Mouse (Mus musculus) bone marrow macrophage, adult 2 months (primary cell): Measurements from ENCODE around the gene Srsy. TPM values are rescaled to one million over a fixed set of nuclear protein-coding genes. Genes with fewer than 3 reads are reported as not detected.
"Not testable (repeated sequence)": the region's sequence is repeated elsewhere in the genome, so short reads cannot be mapped to it uniquely, and the experiment has no call there.

Experiments
- H3K27ac ChIP-seq: 2 replicates; pipeline ENCODE4 v1.5.1; 2012; ENCODE audit warnings: low read depth, low read length; ENCODE audit not compliant: insufficient read depth
- H3K4me1 ChIP-seq: 2 replicates; pipeline ENCODE4 v1.6.1; 2012; ENCODE audit warnings: low read length; ENCODE audit not compliant: control insufficient read depth, insufficient read depth
- H3K4me3 ChIP-seq: 2 replicates; pipeline ENCODE4 v1.5.1; 2012; ENCODE audit warnings: mild to moderate bottlenecking, low read length, moderate library complexity; ENCODE audit not compliant: insufficient read depth
- polyA plus RNA-seq: library from polyadenylated mRNA; stranded (reverse); fragments of >200 nt; gene quantifications from 2 replicates; pipeline ENCODE4 v1.2.4, GENCODE M21; 2012; ENCODE audit not compliant: missing spikeins, insufficient read depth, insufficient read length

Srsy gene
- polyA plus RNA-seq = not detected in 2 replicates

DNA sequence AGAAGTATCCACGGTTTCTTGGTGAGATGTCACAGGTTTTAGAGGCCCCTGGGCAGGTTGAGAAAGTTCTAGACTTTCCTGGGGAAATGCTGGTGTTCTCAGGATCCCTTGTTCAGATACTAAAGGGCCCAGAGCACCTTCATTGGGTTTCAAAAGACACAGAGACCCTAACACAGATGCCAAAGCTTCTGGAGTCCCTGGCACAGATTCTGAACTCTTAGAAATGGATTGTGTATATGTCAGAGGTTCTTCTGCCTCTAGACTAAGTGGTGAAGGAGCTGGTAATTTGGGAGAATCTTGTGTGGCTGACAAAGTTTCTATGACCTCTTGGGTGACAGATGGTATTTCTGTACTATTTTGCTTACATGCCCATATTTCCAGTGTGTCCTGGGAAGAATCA is at the start of gene Srsy:
Srsy (minus strand) TSS at position 101 of the 400 bp plus-strand sequence.
- not testable (repeated sequence) for H3K27ac ChIP-seq, H3K4me3 ChIP-seq, H3K4me1 ChIP-seq

Other genes starting within 250 kb of the Srsy start
- gene Gm21904, start 91.1 kb downstream of the Srsy start, polyA plus RNA-seq = not detected in 2 replicates
- gene Gm20772, start 62.6 kb downstream of the Srsy start, polyA plus RNA-seq = not detected in 2 replicates
- gene Gm20831, start 62.6 kb downstream of the Srsy start, polyA plus RNA-seq = not detected in 2 replicates
- not detected in 2 replicates for gene Gm21764, start 124.5 kb upstream of the Srsy start, polyA plus RNA-seq
- gene Ssty1, start 151.8 kb upstream of the Srsy start, polyA plus RNA-seq = not detected in 2 replicates